Mouse (Mus musculus) heart, adult 18-20 months (tissue): ENCODE measurements around the gene Ldoc1. TPM values are rescaled to one million over a fixed set of nuclear protein-coding genes. Genes with fewer than 3 reads are reported as not detected.

ENCODE experiments used
- DNase-seq, 2 experiments: peaks; one replicate each; pipeline ENCODE4 v3.0.0; 2021 to 2022; ENCODE audit warnings: mixed read lengths in 1 of 2
- long read RNA-seq, 2 experiments: library from polyadenylated mRNA; stranded (forward); transcript quantifications; one replicate each; pipeline ENCODE4 v2.0.0; 2021
- total RNA-seq, 2 experiments: library from RNA; stranded (reverse); gene quantifications; 2 replicates each; pipeline ENCODE4 v1.2.3; 2021

Gene Ldoc1
- under 1 TPM in 1 of 2 experiments, not detected in 1; 0.25 TPM for total RNA-seq
- long read RNA-seq, experiment 1 = 0 reads
- long read RNA-seq, experiment 2, partial matches to known transcripts = 0 of 1 reads
- long read RNA-seq, experiment 2, other reads (novel, unspliced or antisense) = 0 of 1 reads

DNA sequence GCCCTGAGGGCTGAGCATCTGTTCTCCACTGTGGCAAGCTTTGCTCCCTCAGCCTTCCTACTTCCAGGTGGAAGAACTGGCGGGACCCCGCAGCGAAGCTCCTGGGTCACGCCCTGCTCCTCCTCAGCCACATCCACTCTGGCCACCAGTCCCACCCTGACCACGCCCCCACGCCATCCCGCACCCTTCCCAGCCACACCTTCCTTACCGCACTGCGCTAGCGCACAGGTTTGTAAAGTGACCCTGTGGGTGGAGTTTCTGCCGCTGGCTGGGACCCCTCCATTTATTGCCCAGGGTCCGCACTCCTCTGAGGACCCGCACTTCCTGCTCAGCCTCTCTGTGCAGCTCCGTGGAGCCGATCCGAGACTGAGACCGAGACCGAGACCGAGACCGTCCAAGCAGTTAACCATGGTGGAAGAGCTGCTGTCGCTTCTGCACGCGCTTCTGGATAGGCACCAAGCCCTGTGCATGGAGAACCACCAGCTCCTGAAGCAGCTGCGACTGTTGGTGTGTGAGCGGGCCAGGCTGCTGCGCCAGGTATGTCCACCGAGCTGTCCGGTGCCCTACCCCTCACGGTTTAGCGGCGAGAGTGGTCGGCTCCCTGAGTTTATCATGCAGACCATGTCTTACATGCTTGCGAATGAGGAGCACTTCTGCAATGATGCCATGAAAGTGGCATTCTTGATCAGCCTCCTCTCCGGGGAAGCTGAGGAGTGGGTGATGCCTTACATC, at the start of gene Ldoc1:
TSS of gene Ldoc1 (plus strand) at position 196 of the 732 bp plus-strand sequence.
- no peak for DNase-seq

DNA sequence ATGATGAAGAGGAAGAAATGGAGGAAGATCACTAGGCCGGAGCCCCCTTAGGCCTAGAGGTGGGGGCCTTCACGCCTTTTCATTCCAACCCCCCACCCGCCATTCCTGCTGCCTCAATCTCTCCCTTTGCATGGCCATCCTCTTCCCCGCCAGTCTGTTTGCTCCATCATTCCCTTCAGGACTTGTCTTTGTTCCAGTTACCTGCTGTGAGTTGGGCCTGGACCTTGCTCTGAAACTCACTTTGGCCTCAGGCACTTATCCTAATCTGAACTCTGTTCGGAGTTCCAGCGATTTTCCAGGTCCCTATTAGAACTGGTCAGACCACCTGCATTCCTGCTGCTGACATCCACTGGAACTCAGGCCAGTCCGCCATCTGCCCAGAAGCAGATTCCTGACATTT, 834 bp downstream of the Ldoc1 start:
- DNase-seq = no peak

GRCm38 (mm10) chrX:61722281-61723028, 13.2 kb downstream of the Ldoc1 start:
- peak; percentile 1 to 7 for DNase-seq

DNA sequence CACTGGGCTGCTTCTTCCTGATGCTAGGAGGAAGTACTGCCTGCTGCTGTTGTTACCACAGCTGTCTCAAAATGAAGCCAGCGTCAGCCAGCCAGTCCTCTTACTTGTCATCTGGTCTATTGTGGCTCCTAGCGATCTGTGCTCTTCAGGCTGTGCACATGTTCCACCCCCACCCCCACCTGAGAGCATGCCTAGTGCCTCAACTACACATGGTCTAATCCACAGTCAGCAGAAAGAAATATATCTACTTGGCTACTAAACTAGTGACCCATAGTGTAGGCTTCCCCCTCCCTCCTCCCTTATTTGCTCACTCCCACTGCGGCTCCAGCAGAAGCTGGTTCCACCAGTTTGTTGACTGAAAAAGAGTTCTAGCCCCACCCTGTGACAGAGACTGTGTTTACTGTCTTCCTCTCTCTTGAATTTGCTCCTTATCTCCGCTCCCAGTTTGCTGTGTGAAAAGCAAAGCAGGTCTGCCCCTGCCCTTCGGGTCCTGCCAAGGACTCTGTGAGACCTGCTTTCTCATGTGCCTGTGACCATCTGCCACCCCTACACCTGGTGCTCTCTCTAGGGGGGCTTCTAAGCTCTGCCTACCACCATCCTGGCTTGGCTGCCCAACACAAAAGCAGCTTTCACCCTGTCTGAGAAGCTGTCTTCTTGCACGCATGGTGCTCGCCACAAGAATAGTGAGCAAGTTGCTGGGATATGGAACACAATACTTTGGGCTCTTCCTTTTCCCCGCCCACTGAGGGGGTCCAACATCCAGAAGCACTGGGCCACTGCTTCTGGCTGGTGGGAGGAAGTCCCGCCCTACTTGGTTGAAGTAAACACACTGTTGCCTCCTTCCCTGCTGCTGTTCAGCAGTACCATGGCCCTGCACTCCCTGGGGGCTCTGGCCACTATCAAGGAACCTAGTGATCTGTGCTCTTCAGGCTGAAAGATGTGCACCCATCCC, 14.0 kb downstream of the Ldoc1 start:
- DNase-seq = peak in 1 of 2 experiments; percentile 6

GRCm38 (mm10) chrX:61727516-61728310, 18.4 kb downstream of the Ldoc1 start:
- DNase-seq = no peak
